Mouse (Mus musculus): ENCODE measurements at regions not wholly inside any gene's neighbourhood (a gene's known extent, or its start where the extent isn't known, plus 50 kb on each side); places are given as distances from the start of the nearest gene placed in this dataset.

- ATAC-seq (replicated peaks; ENCODE audit: insufficient number of reproducible peaks, low FRiP score, low TSS enrichment), result no peak
- Histone ChIP-seq H3K9ac (ENCODE audit: low read depth, low read length) (no peak overlapping the region), H3K27ac (ENCODE audit: low read depth, low read length) (no peak overlapping the region), H3K4me1 (ENCODE audit: control insufficient read depth, insufficient read depth, low read length) (no peaks in the 10 kb centered on the region), H3K27me3 (ENCODE audit: control insufficient read depth, insufficient read depth, low read length) (no peaks in the 10 kb centered on the region), H3K4me2 (no peak overlapping the region), H3K9me3 (replicated peaks; ENCODE audit: control insufficient read depth, low read length) (no peaks in the 10 kb centered on the region), H3K4me3 (ENCODE audit: low read depth, low read length) (no peak overlapping the region), H3K36me3 (ENCODE audit: control insufficient read depth, insufficient read depth, low read length) (no peaks in the 10 kb centered on the region)
- WGBS (ENCODE audit: insufficient replicate concordance), result 46% methylated on average over 4 of the region's 4 CpGs
These were observed 102.8 kb upstream of the Ctnnb1 start for GRCm38 (mm10) chr9:120826266-120826665.

- Histone ChIP-seq H3K27ac (ENCODE audit: low read depth, low read length) (no peak overlapping the region), H3K4me1 (ENCODE audit: control insufficient read depth, insufficient read depth, low read length) (no peaks in the 10 kb centered on the region), H3K36me3 (ENCODE audit: control insufficient read depth, insufficient read depth, low read length) (no peaks in the 10 kb centered on the region), H3K4me3 (ENCODE audit: low read depth, low read length) (no peak overlapping the region), H3K27me3 (ENCODE audit: control insufficient read depth, insufficient read depth, low read length) (no peaks in the 10 kb centered on the region), H3K9ac (ENCODE audit: low read depth, low read length) (no peak overlapping the region), H3K9me3 (replicated peaks; ENCODE audit: control insufficient read depth, low read length) (no peaks in the 10 kb centered on the region), H3K4me2 (no peak overlapping the region)
- no peak for ATAC-seq (replicated peaks; ENCODE audit: insufficient number of reproducible peaks, low FRiP score, low TSS enrichment)
- WGBS (ENCODE audit: insufficient replicate concordance), result 72% methylated on average over 5 of the region's 5 CpGs
These were observed 98.5 kb upstream of the Ctnnb1 start for GRCm38 (mm10) chr9:120830526-120830925.

GRCm38 (mm10) chr9:120834166-120834565 lies 94.8 kb upstream of the Ctnnb1 start:
- Histone ChIP-seq H3K36me3 (ENCODE audit: control insufficient read depth, insufficient read depth, low read length) (no peaks in the 10 kb centered on the region), H3K9me3 (replicated peaks; ENCODE audit: control insufficient read depth, low read length) (no peaks in the 10 kb centered on the region), H3K9ac (ENCODE audit: low read depth, low read length) (no peak overlapping the region), H3K27me3 (ENCODE audit: control insufficient read depth, insufficient read depth, low read length) (no peaks in the 10 kb centered on the region), H3K4me2 (no peak overlapping the region), H3K4me3 (ENCODE audit: low read depth, low read length) (no peak overlapping the region), H3K27ac (ENCODE audit: low read depth, low read length) (no peak overlapping the region), H3K4me1 (ENCODE audit: control insufficient read depth, insufficient read depth, low read length) (no peaks in the 10 kb centered on the region)
- 69% methylated on average over 9 of the region's 9 CpGs for WGBS (ENCODE audit: insufficient replicate concordance)
- ATAC-seq (replicated peaks; ENCODE audit: insufficient number of reproducible peaks, low FRiP score, low TSS enrichment), result no peak

- no peak overlapping the region for H3K4me2 ChIP-seq
- no peaks in the 10 kb centered on the region for H3K4me1 ChIP-seq (ENCODE audit: control insufficient read depth, insufficient read depth, low read length)
- WGBS (ENCODE audit: insufficient replicate concordance), result 79% methylated on average over 4 of the region's 4 CpGs
- no peak overlapping the region for H3K27ac ChIP-seq (ENCODE audit: low read depth, low read length)
- H3K9me3 ChIP-seq (replicated peaks; ENCODE audit: control insufficient read depth, low read length), result no peaks in the 10 kb centered on the region
- no peak for ATAC-seq (replicated peaks; ENCODE audit: insufficient number of reproducible peaks, low FRiP score, low TSS enrichment)
- no peaks in the 10 kb centered on the region for H3K36me3 ChIP-seq (ENCODE audit: control insufficient read depth, insufficient read depth, low read length)
- no peaks in the 10 kb centered on the region for H3K27me3 ChIP-seq (ENCODE audit: control insufficient read depth, insufficient read depth, low read length)
- H3K4me3 ChIP-seq (ENCODE audit: low read depth, low read length), result no peak overlapping the region
- H3K9ac ChIP-seq (ENCODE audit: low read depth, low read length), result no peak overlapping the region
These were observed 93.4 kb upstream of the Ctnnb1 start for GRCm38 (mm10) chr9:120835621-120836020.

- Histone ChIP-seq H3K9me3 (replicated peaks; ENCODE audit: control insufficient read depth, low read length) (no peaks in the 10 kb centered on the region), H3K4me2 (no peak overlapping the region), H3K4me1 (ENCODE audit: control insufficient read depth, insufficient read depth, low read length) (no peaks in the 10 kb centered on the region), H3K36me3 (ENCODE audit: control insufficient read depth, insufficient read depth, low read length) (no peaks in the 10 kb centered on the region), H3K9ac (ENCODE audit: low read depth, low read length) (no peak overlapping the region), H3K4me3 (ENCODE audit: low read depth, low read length) (no peak overlapping the region), H3K27me3 (ENCODE audit: control insufficient read depth, insufficient read depth, low read length) (no peaks in the 10 kb centered on the region), H3K27ac (ENCODE audit: low read depth, low read length) (no peak overlapping the region)
- ATAC-seq (replicated peaks; ENCODE audit: insufficient number of reproducible peaks, low FRiP score, low TSS enrichment), result no peak
- WGBS (ENCODE audit: insufficient replicate concordance), result 80% methylated on average over 8 of the region's 8 CpGs
These were observed 91.4 kb upstream of the Ctnnb1 start for GRCm38 (mm10) chr9:120837431-120838150.

GRCm38 (mm10) chr9:120843753-120844152 lies 85.3 kb upstream of the Ctnnb1 start:
- Histone ChIP-seq H3K4me2 (no peak overlapping the region), H3K4me1 (ENCODE audit: control insufficient read depth, insufficient read depth, low read length) (no peaks in the 10 kb centered on the region), H3K27ac (ENCODE audit: low read depth, low read length) (no peak overlapping the region), H3K4me3 (ENCODE audit: low read depth, low read length) (no peak overlapping the region), H3K9me3 (replicated peaks; ENCODE audit: control insufficient read depth, low read length) (no peaks in the 10 kb centered on the region), H3K9ac (ENCODE audit: low read depth, low read length) (no peak overlapping the region), H3K27me3 (ENCODE audit: control insufficient read depth, insufficient read depth, low read length) (no peaks in the 10 kb centered on the region), H3K36me3 (ENCODE audit: control insufficient read depth, insufficient read depth, low read length) (no peaks in the 10 kb centered on the region)
- no peak for ATAC-seq (replicated peaks; ENCODE audit: insufficient number of reproducible peaks, low FRiP score, low TSS enrichment)
- 77% methylated on average over 8 of the region's 8 CpGs for WGBS (ENCODE audit: insufficient replicate concordance)

GRCm38 (mm10) chr9:120845538-120845937 lies 83.5 kb upstream of the Ctnnb1 start:
- H3K4me1 ChIP-seq (ENCODE audit: control insufficient read depth, insufficient read depth, low read length), result no peaks in the 10 kb centered on the region
- WGBS (ENCODE audit: insufficient replicate concordance), result 81% methylated on average over 10 of the region's 10 CpGs

GRCm38 (mm10) chr9:120847649-120848048 lies 81.4 kb upstream of the Ctnnb1 start:
- Histone ChIP-seq H3K27ac (ENCODE audit: low read depth, low read length) (no peak overlapping the region), H3K27me3 (ENCODE audit: control insufficient read depth, insufficient read depth, low read length) (no peaks in the 10 kb centered on the region), H3K36me3 (ENCODE audit: control insufficient read depth, insufficient read depth, low read length) (no peaks in the 10 kb centered on the region), H3K9me3 (replicated peaks; ENCODE audit: control insufficient read depth, low read length) (no peaks in the 10 kb centered on the region), H3K9ac (ENCODE audit: low read depth, low read length) (no peak overlapping the region), H3K4me1 (ENCODE audit: control insufficient read depth, insufficient read depth, low read length) (no peaks in the 10 kb centered on the region), H3K4me3 (ENCODE audit: low read depth, low read length) (no peak overlapping the region), H3K4me2 (no peak overlapping the region)
- ATAC-seq (replicated peaks; ENCODE audit: insufficient number of reproducible peaks, low FRiP score, low TSS enrichment), result no peak
- 72% methylated on average over 5 of the region's 5 CpGs for WGBS (ENCODE audit: insufficient replicate concordance)

More at GRCm38 (mm10) chr9:120845538-120845937, 83.5 kb upstream of the Ctnnb1 start:
- ATAC-seq (replicated peaks; ENCODE audit: insufficient number of reproducible peaks, low FRiP score, low TSS enrichment), result no peak
- Histone ChIP-seq H3K27ac (ENCODE audit: low read depth, low read length) (no peak overlapping the region), H3K9ac (ENCODE audit: low read depth, low read length) (no peak overlapping the region), H3K27me3 (ENCODE audit: control insufficient read depth, insufficient read depth, low read length) (no peaks in the 10 kb centered on the region), H3K4me3 (ENCODE audit: low read depth, low read length) (no peak overlapping the region), H3K9me3 (replicated peaks; ENCODE audit: control insufficient read depth, low read length) (no peaks in the 10 kb centered on the region), H3K4me2 (no peak overlapping the region), H3K36me3 (ENCODE audit: control insufficient read depth, insufficient read depth, low read length) (no peaks in the 10 kb centered on the region)

- no peak for ATAC-seq (replicated peaks; ENCODE audit: insufficient number of reproducible peaks, low FRiP score, low TSS enrichment)
- Histone ChIP-seq H3K9me3 (replicated peaks; ENCODE audit: control insufficient read depth, low read length) (no peaks in the 10 kb centered on the region), H3K27ac (ENCODE audit: low read depth, low read length) (no peak overlapping the region), H3K36me3 (ENCODE audit: control insufficient read depth, insufficient read depth, low read length) (no peaks in the 10 kb centered on the region), H3K9ac (ENCODE audit: low read depth, low read length) (no peak overlapping the region), H3K4me1 (ENCODE audit: control insufficient read depth, insufficient read depth, low read length) (no peaks in the 10 kb centered on the region; the same call in 1 of the 2 replicates), H3K27me3 (ENCODE audit: control insufficient read depth, insufficient read depth, low read length) (no peaks in the 10 kb centered on the region), H3K4me3 (ENCODE audit: low read depth, low read length) (no peak overlapping the region), H3K4me2 (no peak overlapping the region)
- 43% methylated on average over 2 of the region's 2 CpGs for WGBS (ENCODE audit: insufficient replicate concordance)
These were observed 80.1 kb upstream of the Ctnnb1 start for GRCm38 (mm10) chr9:120848962-120849361.
